Mouse (Mus musculus) spleen, postnatal 36 days (tissue): Measurements from ENCODE around the gene Tmem178b.

Experiments used
- DNase-seq, 2 experiments: peaks; one replicate each; pipeline ENCODE4 v3.0.0; 2022; ENCODE audit warnings: low spot score in 2 of 2, mixed read lengths in 1 of 2

Gene Tmem178b

DNA sequence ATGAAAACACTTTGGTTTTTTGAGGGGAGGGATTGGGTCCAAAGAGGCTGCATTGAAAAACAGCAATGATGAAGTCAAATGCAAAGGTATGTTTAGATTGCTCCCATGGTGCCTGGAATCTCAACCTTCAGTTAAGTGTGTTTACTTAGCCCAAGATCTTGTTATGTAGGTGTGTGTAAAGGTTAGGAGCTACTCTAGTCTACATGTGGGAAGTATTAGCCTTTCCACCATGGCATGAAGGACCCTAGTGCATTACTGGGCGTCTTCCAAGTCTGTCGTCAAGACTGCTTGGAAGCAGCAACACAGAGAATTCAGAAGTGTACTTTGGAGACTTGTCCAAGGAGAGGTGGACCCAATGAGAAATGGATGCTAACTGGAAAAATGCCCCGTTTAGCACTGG is 205.3 kb downstream of the Tmem178b start:
- DNase-seq = no peak

DNA sequence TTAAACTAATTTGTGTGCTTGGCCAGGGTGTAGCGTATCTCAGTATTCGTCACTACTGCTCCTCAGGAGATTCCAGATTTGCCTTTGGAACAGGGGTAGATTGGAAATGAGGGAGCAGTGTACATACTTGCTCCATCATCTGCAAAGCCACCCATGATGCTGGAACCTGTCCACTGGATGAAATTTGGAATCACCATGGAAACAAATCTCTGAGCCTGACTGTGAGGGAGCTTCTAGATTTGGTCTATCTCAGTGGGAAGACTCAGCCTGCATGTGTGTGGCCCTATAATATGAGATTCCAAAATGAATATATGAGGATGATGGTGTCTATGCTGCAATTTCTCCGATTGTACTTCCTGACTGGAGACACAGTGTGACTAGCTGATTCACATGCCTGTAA is 210.7 kb downstream of the Tmem178b start:
- no peak for DNase-seq

DNA sequence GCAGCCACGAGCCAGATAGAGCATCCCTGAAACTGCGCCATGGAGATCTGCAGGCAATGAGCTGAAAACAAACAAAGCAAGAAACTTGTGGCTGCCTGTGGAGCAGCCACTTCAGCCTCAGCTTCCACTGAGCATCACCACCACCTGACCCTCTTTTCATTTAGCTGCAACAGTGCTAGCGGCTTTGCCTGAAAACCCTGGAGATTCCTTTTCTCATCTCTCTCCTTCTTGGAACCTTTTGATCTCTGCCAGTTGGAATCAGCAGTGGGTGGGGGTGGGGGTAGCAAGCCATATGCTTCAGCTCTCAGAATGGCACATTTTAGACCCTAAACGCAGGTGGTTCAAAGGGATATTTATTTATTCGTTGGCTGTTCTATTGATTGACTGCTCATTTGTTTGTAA is 218.2 kb downstream of the Tmem178b start:
- no peak for DNase-seq

DNA sequence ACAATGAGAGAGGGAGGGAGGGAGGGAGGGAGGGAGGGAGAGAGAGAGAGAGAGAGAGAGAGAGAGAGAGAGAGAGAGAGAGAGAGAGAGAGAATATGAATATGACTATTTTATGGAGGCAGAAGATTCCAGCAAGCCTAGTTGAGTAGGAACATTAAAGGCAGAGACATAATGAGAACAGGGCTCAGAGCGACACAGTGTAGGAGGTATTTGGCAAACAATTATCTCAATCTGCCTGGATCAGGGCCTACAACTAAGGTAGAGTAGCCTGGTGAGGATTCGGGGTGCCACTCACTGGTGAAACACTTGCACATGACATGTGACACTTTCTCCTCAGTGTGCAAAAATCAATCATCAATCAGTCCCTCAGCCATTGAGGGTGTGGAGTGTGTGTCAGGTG is 225.4 kb downstream of the Tmem178b start:
- no peak for DNase-seq

DNA sequence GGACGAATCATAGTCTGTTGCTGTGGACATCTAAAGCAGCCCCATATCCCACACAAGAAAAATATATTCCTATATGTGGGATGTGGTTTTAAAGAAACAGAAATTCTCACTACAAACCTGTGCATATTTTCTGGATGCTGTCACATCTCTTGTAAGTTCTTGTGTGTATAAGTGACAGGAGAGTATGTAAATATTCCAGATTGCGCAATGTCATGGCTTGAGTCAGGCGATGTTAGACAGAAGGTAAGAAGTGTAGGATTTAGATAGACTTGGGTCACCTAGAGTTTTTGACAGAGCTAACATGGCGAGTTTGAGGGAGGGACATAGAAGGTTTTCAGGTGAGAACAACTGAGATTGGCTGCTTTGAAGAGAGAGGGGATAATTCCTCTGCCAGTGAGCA is 228.7 kb downstream of the Tmem178b start:
- no peak for DNase-seq

DNA sequence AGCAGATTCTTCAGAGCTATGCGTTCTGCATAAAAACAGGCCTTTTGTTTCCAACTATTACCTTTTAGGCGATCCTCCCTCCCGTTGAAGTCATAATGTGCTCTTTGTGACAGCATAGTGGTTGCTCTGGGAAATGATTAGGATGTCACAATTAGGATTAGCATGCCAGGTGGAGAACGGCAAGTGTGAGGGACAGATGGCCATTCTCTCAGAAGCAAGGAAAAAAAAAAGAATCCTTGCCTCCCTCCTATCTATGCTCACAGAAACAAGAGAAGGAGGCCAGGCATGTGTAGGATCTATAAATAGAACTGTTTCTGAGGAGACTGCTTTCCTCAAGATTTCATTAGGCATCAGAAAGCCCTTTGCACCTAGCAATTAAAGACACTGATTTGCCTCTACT is 229.8 kb downstream of the Tmem178b start:
- no peak for DNase-seq

DNA sequence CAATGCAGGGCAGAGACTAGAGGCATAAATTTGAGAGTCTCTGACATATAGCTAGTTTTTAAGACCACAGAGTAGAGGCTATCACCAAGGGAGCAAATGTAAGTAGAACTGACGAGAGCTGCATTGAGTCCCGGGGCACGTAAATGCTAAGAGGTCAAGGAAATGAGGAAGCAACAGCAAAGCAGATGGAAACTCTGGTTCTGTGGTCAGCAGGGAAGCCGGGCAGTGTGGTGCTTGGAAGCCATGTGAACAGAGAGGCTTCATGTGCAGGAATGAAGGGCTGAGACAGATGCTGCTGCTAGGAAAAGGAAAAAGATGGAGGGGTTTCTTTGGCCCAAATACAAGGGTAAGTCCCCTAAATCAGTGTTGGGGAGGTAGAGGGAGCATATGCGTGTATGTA is 237.0 kb downstream of the Tmem178b start:
- DNase-seq = no peak

DNA sequence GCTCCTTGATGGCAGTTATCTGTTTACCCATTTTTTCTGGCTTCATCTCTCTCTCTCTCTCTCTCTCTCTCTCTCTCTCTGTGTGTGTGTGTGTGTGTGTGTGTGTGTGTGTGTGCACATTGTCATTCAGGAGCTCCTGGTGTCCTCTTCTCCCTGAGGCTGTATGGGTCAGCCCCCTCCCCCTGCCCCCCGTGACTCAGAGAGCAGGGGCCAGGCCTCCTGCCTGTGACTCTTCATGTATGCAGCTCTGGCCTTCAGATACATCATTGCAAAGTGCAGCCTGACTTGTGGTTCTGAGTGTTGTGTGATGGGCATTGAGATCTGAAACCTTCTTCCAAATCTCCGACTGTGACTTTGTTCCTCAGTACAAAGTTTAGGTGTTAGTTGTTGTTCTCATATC is 237.7 kb downstream of the Tmem178b start:
- no peak for DNase-seq

DNA sequence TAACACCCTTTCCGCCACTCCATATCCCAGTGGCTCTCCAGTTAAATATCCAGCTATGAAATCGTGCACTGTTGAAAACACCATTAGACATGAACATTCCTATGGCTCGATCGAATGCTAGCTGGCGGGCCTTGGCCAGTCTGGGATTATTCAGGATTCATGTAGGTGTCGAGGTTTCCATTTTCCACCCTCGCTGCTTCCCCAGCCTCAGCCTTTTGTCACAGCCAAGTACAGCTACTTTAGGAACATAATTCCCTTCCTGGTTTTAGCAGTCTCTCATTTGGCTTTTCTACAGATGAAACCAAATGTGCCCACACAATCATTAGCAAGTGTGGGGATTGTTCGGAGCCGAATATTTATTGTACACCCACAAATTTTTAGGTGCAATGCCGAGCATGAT is 239.4 kb downstream of the Tmem178b start:
- no peak for DNase-seq

DNA sequence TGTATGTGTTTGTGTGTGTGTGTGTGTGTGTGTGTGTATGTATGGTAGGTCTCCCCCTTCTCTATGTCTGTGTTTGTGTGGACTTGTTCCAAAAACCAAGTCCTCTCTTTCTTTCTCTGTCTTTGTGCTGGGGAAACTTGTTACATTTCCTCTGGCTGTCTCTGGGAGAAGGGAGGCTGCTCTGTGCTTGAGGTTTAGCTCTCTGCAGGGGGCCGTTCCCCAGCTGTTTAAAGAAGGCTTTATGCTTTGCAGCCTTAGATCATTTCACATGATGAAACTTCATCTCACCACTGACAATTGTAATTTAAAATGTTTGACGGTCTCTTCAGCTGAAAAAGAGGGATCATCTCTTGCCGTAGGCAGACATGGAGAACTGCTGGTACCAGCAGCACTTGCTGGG is 243.2 kb downstream of the Tmem178b start:
- no peak for DNase-seq

DNA sequence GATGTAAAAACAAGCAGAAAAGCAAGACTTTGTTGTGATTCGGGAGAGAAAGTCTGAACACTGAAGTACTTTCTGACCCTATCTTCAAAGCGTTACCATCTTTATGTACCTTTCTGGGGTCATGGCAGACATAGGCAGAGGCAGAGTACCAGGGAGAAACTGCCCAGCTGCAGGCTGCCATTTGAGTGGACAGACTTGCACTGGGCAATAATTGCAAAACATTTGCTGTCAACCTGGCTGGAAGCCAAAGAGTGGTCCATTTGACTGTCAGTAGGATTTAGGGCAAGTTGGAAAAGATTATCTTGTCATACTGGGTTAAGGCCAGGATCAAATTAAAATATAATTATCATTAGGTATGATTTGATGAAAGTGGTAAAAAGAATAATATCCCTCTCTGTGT is 247.1 kb downstream of the Tmem178b start:
- no peak for DNase-seq

DNA sequence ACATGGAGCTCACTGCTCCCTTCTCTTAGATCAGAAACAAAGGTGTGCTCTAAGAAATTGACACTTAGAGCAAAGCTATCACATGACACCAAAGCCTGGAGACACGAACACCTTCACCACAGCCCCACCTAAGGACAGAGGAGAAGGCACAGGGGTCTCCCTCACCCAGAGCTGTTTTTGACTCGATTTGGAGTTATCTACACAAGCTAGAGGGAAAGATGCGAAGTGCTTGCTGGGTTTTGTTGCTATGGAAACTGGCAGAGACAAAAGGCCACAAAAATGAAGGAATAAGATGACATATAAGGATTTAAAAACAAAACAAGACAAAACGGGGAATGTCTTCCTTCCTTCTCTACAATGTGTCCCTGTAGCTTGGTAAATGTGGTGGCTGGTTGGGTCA is 248.4 kb downstream of the Tmem178b start:
- DNase-seq = no peak

DNA sequence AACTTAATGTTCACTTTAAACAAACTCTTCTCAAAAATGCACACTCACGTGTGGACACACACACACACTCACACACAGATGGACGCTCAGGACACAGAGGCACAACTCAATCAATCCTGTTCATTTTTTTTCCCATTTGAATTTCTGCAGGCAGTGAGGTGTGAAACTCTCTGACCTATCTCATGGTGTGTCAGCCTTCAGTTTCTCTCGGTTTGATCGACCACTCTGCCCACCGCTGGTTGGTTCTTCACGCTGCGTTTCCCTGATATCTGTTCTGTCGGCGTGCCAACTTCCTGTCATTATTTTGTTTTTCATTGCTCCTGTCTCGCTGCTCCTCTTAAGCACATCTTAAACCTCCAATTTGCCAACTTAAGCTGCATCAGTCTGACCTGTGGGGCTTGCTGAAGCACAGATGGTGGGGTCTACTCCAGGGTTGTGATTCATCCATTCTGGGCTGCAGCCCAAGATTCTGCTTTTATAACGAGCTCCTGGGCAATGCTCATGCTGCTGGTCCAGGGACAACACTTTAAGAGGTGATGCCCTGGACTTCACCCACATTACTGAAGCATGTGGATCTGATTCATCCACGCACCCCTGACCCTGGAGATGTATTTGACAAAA is 250.1 kb downstream of the Tmem178b start:
- DNase-seq = no peak

DNA sequence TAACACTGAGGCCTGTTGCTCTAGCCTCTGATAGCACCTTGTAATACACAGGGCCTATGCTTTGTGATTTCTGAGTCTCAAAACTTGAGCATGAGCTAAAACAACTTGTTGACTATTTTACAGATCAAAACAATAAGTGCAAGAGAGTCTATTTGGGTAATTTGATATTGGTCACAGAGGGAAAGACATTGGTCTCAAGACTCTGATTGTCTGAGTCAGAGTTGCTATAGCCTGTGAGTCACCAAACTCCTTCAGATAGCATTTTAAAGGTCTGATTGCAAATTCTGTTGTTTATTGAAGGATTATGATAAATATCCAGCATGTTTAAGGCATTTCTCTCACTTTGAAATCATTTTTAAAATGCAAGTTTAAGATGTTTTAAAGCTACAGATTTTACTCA is 250.9 kb downstream of the Tmem178b start:
- no peak for DNase-seq

DNA sequence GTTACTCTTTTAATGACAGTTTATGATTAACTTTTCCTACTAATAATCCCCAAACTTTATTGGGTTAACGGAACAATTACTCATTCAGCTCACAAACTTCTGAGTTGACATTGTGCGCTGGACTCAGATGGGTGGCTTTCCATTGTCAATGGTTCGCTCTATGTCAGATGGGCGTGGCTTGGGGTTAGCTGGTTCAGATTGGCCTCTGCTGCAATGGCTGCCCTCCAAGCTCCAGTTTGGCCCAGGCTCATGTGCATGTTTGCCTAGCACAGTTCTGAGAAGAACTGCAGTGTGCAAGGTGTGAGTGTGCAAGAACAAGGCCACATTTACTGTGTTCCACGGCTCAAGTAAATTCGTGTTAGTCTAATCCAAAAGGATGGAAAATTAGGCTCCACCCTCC is 255.6 kb downstream of the Tmem178b start:
- no peak for DNase-seq

DNA sequence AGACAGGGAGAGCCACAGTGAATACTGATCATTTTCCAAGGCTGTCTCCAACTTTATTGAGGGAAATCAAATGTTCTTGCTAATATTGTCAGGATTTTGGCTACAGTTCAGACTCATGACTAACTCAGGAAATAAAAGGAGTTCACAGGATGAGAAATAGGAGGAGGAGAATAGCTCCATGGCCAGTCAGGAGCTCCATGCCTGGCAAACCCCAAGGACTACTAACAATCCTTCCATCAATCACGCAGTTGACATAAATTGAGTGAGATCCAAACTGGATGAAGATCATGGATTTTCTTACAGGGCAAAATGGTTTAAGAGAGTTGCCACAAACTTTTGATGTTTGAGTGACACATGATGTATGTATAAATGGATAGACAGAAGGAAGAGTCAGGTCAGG is 258.9 kb downstream of the Tmem178b start:
- no peak for DNase-seq

DNA sequence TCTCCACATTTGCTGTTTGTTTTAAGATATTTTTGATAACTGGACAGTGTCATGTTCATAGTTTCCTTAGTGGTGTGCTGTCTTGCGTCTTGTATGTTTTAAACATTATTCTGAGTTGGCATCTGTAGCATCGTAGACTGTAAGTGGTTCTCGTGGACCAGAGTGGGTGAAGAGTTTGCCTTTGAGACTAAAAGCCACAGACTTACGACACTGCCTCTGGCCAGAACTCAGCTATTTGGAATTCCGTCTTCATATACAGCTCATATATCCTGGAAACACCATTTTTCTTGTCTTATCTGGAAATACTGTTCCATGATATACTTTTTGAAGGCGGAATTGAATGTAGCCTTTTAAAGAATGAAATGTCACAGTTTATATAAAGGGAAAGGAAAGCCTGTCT is 260.4 kb downstream of the Tmem178b start:
- DNase-seq = no peak

DNA sequence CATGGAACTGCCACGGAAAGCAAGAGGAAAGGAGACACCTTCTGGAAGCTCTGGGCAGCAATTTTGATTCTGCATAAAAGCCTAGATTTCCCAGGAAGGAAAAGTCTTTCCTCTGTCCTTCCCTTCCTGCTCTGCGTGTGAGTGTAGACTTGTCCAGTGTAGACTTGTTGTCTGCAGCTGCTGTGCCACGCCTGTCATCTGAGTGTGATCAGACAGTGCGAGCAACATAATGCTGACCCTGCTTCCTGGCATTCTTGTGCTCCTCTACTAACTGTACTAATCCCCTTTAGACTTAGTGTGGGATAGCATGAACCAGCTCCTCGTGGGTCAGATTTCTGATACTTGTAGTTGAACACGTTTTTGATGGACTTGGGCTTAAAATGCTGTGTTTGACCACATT is 262.6 kb downstream of the Tmem178b start:
- no peak for DNase-seq

DNA sequence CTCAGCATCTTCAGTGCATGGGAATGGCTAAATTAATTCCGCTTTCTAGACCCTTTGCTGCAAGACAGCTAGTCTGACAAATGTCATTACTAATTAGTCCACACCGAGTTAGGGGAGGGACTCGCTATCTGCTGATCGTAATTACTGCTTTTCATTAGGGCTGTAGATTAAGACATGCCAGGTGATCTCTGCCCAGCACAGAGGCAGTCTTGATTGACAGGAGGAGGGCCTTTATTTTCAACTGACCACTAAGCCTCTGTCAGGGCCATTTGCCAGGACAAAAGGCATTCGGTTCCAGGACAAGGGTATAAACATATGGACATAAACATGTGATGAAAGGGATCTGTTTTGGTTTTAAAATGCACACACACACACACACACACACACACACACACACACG is 264.3 kb downstream of the Tmem178b start:
- no peak for DNase-seq

DNA sequence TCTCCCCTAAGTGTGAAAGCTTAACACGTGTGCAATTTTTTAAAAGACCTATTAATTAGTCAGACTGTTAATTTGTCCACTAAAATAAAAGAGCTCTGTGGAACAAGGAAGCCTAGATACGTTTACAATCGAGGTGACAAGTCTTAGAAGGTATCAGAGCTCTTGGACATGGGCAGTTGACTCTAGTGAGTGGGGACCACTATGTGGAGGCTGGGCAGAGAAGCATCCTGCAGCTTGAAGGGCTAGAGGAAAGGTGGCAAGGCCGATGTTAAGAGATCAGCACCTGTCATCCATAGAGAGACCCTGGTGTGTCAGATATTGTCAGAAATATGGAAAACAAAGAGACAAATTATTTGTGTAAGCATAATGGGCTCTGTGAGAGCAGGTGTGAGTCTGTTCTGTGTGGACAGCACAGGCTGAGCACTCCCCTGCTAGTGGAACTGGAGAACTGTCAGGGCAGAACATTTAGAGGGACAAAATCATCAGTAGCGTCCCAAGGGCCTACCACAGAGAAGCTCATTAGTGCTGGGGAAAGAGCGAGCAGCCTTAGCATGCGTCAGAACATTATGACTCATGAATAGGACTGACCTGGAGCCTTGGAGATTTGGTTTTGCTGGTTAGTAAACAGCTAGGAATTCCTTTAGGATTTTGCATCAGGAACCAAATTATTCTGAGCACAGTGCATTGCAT is 264.9 kb downstream of the Tmem178b start:
- DNase-seq = no peak

DNA sequence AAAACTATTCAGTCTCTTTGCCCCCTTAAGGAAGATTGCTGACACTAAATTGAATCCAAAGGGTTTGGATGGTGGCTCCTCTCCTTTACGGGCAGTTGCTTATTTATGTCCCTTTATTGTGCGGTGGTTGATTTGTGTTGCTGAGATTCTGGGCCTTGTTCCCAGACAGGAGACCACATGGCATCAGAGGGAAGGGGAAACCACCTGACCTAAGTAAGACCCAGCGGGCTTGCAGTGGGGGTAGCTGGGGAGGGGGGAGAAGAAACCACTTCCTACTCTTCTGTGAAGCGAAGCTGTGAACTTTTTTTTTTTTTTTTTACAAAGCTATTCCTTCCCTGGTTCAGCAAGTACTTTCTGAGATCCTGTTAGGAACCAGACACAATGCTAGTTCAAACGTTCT is 269.5 kb downstream of the Tmem178b start:
- DNase-seq = no peak

DNA sequence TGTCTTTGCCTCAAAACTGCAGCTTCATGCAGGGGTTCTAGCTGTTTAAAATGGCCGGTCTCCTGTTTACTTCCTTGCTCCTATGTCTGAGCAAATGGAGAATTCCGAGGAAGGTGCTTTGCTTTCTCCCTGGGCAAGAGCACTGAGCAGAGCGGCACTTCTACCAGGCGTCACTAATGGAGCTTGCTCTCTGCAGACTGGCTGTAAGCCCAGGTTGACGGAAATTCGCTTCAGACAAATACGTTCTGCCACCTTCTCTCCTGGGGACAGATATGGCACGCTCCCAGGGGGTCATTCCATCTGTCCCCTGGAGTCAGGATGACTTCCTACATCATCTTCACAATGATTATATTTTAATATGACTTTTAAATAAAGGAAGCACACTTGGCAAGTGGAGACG is 271.3 kb downstream of the Tmem178b start:
- no peak for DNase-seq

DNA sequence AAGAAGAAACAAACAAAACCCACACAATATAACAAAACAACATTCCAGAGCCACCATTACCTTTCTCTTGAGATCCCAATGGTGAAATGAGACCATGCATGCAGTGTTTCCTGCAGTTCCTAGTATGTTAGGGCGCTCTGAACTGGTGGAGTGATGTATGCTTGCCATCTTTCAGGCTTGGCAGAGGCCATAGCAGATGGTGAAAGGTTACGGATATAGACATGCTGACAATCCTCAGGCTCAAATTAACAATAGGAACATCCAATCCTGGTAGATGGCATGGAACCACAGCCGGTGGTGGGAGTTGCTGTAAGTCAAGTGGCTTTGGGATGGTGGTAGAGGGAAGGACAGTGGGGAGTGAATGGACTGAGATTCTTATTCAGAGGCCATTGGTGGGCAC is 272.5 kb downstream of the Tmem178b start:
- DNase-seq = no peak

DNA sequence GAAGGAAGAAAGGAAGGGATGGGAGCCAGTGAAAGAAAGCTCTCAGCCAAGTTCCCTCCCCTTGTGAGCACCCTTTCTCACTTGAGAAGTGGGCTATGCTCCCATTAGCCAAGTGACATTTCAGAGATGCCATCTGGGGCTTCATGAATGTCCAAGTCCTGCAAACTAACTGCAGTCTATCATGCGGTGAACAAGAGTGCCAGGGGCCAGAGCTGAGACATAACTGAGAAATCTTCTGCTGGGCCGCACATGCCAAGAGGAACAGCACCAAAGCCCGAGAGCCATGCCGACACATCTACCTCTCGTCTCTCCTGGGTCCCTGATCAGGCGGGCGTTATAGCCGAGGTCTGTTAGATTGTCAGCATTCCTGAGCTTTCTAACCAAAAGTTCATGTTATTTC is 279.2 kb downstream of the Tmem178b start:
- DNase-seq = no peak
